Mouse (Mus musculus) E14TG2a.4 (cell line): ENCODE data around the gene Epha4.

Source experiments
- CTCF ChIP-seq: conservative IDR thresholded peaks from 2 replicates; pipeline ENCODE4 v1.5.1; 2014; ENCODE audit warnings: low read length
- NANOG ChIP-seq: IDR thresholded peaks from 2 replicates; pipeline ENCODE4 v1.6.1; 2014; ENCODE audit warnings: borderline replicate concordance, low read length, mixed read lengths
- POU5F1 ChIP-seq: IDR thresholded peaks from 2 replicates; pipeline ENCODE4 v1.6.1; 2014; ENCODE audit warnings: low read length, borderline replicate concordance

DNA sequence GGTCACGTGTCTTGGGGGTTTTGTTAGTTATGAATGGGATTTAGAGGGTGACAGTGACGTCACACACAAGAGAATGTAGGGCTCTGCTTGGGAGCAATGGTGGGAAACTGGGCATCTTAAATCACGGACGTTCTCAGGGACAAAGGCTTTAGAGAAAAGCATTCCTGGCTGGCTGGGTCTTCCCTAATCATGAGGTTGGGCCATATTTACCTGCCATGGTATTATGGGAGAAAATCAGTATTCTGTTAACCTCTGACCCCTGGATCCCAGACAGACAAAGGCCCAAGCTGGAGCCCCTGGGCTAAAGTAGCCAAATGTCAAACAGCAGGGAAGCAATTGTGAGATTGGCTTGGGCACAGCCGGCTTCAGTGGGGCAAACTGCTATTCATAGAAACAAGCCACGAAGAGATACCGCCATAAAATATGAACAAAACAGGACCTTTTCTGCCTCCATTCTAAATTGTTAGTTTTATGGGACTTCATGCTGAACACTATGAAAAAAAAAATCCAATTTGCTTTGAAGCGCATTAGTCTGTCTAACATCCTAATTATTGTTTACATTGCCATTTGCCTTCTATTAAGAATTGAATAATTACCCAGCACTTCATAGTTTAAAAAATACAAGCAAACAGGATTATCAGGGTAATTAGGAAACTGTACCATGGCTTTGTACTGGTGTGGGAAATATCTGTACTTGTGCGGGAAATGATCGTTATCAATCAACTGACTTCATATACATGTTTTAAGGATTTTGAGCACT lies 19.7 kb downstream of the Epha4 start:
- no peak for TF ChIP-seq CTCF
- TF ChIP-seq POU5F1, result no peak
- TF ChIP-seq NANOG, result no peak
